Mouse (Mus musculus): ENCODE measurements at regions not wholly inside any gene's neighbourhood (a gene's known extent, or its start where the extent isn't known, plus 50 kb on each side); places are given as distances from the start of the nearest gene placed in this dataset.

GRCm38 (mm10) chr8:8487706-8488105 is 173.3 kb downstream of the Efnb2 start:
- TF ChIP-seq POLR2A (IDR thresholded peaks at IDR 0.05; ENCODE audit: low read depth, low read length): no peak
- no peak for TF ChIP-seq CTCF (IDR thresholded peaks at IDR 0.05; ENCODE audit: borderline replicate concordance, insufficient read depth, low read length)
- H3K4me1 ChIP-seq (ENCODE audit: control insufficient read depth, insufficient read depth, low read length): peaks cover 8% of the 10 kb centered on the region
- H3K4me3 ChIP-seq (ENCODE audit: insufficient read depth, low read length): no peak overlapping the region
- peak overlapping the region; percentile 38; the same call in 1 of the 2 replicates for H3K27ac ChIP-seq (ENCODE audit: insufficient read depth, low read length)

DNA sequence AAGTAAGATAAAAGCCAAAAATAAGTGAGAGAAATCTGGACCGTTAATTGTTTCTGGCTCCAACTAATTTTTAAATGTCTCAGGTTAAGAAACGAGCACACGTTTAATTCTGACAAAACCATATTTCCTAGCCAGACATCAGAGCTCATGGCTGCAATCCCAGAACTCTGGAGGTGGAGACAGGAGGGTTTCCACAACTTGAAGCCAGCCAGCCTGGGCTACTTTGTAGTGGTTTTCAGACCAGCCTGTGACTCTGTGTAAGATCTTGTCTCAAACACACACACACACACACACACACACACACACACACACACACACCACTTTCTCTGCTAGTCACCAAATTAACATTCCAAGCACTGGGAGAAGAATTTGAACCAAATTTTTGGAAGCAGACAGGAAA is 174.2 kb downstream of the Efnb2 start:
- Histone ChIP-seq H3K27ac (ENCODE audit: insufficient read depth, low read length) (no peak overlapping the region), H3K4me3 (ENCODE audit: insufficient read depth, low read length) (no peak overlapping the region), H3K4me1 (ENCODE audit: control insufficient read depth, insufficient read depth, low read length) (peaks cover 8% of the 10 kb centered on the region)
- TF ChIP-seq CTCF (IDR thresholded peaks at IDR 0.05; ENCODE audit: borderline replicate concordance, insufficient read depth, low read length): no peak
- TF ChIP-seq POLR2A (IDR thresholded peaks at IDR 0.05; ENCODE audit: low read depth, low read length): no peak

DNA sequence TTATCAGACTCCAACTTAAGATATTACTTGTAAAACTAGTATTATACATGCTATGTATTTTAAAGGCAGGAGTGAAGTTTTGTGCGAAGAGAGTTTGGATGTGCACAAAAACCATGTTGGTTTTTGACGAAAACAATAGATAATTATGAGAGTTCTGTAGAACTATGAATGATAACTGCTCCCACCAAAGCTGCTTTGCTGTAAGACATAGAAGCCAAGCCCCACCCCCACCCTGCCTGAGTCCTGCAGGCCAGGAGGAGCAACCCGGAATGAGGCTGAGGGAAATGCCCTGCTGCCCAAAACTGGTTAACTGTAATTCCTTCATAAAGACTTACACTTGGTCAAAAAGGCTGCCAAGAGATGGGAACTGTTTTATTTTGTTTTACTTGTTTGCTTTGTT is 175.8 kb downstream of the Efnb2 start:
- TF ChIP-seq POLR2A (IDR thresholded peaks at IDR 0.05; ENCODE audit: low read depth, low read length): no peak
- TF ChIP-seq CTCF (IDR thresholded peaks at IDR 0.05; ENCODE audit: borderline replicate concordance, insufficient read depth, low read length): no peak
- no peak overlapping the region for H3K4me3 ChIP-seq (ENCODE audit: insufficient read depth, low read length)
- H3K4me1 ChIP-seq (ENCODE audit: control insufficient read depth, insufficient read depth, low read length): peaks cover 8% of the 10 kb centered on the region
- no peak overlapping the region for H3K27ac ChIP-seq (ENCODE audit: insufficient read depth, low read length)

DNA sequence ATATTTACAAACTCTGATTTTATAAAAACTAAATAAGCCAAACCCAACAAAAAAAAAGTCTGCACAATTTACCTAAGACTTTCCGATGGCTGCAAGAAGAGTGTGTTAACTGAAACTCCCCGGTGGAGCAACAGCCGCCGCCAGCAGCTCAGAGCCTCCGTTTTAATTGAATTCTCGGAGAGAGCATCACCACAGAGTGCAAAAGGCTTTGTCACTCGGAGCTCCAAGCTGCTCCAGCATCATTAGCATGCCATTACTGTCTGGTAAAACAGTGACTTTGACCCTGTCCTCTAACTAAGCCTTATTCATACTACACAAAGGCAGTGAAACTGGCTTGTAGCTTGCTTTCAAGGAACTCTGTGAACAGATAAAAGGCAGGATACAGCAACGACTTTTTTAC is 176.5 kb downstream of the Efnb2 start:
- Histone ChIP-seq H3K4me1 (ENCODE audit: control insufficient read depth, insufficient read depth, low read length) (peaks cover 8% of the 10 kb centered on the region), H3K4me3 (ENCODE audit: insufficient read depth, low read length) (no peak overlapping the region), H3K27ac (ENCODE audit: insufficient read depth, low read length) (no peak overlapping the region)
- TF ChIP-seq CTCF (IDR thresholded peaks at IDR 0.05; ENCODE audit: borderline replicate concordance, insufficient read depth, low read length) (no peak), POLR2A (IDR thresholded peaks at IDR 0.05; ENCODE audit: low read depth, low read length) (no peak)

DNA sequence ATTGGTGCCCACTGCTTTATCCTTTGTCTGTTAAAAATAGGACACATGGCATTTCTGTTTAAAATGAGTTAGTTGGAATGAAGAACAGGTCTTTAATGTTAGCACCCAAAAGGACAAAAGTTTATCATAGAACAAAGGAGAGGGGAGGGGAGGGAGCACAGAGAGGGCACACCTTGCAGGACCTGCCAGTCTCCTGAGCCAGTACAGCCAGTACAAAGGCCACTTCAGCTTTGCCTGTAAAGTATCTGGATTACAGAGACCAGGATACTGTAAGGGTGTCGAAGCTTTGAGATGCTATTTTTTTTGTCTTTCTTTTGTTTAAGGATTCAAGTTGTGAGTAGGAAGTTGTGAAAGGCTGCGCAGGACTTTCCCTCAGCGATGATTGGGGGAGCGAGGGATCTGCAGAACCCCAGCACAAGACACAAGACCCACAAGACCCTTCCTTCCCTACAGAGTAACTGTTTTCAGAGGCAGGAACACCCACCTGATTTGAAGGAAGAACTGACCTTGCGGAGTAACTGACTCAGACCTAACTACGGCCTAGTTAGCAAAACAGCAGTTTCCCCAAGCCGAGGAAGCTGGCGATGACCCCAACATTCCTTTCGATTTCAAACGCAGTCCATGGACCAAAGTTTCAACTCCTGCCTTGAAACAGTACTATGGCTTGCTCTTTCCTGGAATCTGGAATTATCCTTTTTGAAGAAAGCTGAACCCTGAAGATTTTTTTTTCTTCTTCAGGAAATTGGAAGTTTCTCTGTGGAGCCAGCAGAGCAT is 178.1 kb downstream of the Efnb2 start:
- H3K4me3 ChIP-seq (ENCODE audit: insufficient read depth, low read length): no peak overlapping the region
- no peak for TF ChIP-seq POLR2A (IDR thresholded peaks at IDR 0.05; ENCODE audit: low read depth, low read length)
- TF ChIP-seq CTCF (IDR thresholded peaks at IDR 0.05; ENCODE audit: borderline replicate concordance, insufficient read depth, low read length): no peak
- no peak overlapping the region for H3K27ac ChIP-seq (ENCODE audit: insufficient read depth, low read length)
- no peaks in the 10 kb centered on the region for H3K4me1 ChIP-seq (ENCODE audit: control insufficient read depth, insufficient read depth, low read length)

DNA sequence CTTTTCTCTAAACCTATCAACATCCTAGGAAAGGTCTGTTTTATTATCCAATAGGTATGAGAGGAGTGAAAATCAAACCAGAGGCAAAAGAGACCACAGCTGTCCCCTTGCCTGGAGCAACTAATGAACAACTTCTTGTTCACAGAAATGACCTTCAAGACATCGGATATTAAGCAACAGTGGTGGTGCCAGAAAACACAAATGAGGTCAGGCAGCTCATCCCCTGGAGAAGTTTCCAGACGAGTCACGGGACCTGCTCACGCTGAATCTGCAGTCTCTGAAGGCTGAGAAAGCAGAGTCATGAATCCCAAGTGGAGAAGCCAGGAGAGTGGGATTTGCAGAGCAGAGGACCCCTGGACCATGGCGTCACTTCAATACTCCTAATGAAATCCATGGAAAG is 183.6 kb downstream of the Efnb2 start:
- no peaks in the 10 kb centered on the region for H3K4me1 ChIP-seq (ENCODE audit: control insufficient read depth, insufficient read depth, low read length)
- TF ChIP-seq POLR2A (IDR thresholded peaks at IDR 0.05; ENCODE audit: low read depth, low read length) (no peak), CTCF (IDR thresholded peaks at IDR 0.05; ENCODE audit: borderline replicate concordance, insufficient read depth, low read length) (no peak)
- no peak overlapping the region for H3K4me3 ChIP-seq (ENCODE audit: insufficient read depth, low read length)
- H3K27ac ChIP-seq (ENCODE audit: insufficient read depth, low read length): no peak overlapping the region

GRCm38 (mm10) chr8:8468552-8468951 is 192.5 kb downstream of the Efnb2 start:
- no peak for TF ChIP-seq POLR2A (IDR thresholded peaks at IDR 0.05; ENCODE audit: low read depth, low read length)
- TF ChIP-seq CTCF (IDR thresholded peaks at IDR 0.05; ENCODE audit: borderline replicate concordance, insufficient read depth, low read length): no peak
- Histone ChIP-seq H3K4me1 (ENCODE audit: control insufficient read depth, insufficient read depth, low read length) (no peaks in the 10 kb centered on the region), H3K27ac (ENCODE audit: insufficient read depth, low read length) (no peak overlapping the region), H3K4me3 (ENCODE audit: insufficient read depth, low read length) (no peak overlapping the region)

DNA sequence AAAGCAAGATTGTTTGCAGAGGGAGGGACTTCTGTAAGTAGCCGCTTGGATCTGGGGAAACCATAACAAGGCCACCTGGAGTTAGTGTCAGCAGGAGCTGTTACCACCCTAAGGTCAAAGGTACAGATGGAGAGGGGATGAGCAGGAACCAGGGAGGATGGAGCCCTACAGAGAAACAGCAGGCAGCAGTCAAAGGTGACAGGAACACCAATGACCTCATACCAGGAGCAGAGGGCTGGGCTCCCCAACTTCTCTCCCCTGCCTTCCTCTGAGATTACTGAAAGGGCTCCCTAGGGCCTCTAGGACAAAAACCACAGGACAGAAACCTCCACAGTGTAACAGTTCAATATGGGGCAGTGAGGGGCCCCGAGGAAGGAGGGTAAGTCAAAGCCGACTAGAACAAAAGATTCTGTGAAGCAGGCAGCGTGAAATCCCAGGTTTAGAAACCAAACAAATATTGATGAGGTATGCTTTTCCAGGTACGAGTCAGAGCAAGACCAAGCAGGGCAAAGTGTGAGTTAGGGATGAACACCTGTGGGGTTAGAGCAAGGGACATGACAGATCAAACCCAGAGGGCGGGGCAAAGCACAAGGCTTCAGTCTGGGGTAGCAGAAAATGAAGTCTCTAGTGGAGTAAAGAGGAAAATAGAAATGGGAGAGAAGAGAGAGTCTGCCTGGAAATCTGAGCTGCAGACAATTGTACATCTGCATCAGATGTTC is 194.4 kb downstream of the Efnb2 start:
- Histone ChIP-seq H3K4me1 (ENCODE audit: control insufficient read depth, insufficient read depth, low read length) (no peaks in the 10 kb centered on the region), H3K27ac (ENCODE audit: insufficient read depth, low read length) (no peak overlapping the region), H3K4me3 (ENCODE audit: insufficient read depth, low read length) (no peak overlapping the region)
- no peak for TF ChIP-seq POLR2A (IDR thresholded peaks at IDR 0.05; ENCODE audit: low read depth, low read length)
- no peak for TF ChIP-seq CTCF (IDR thresholded peaks at IDR 0.05; ENCODE audit: borderline replicate concordance, insufficient read depth, low read length)

DNA sequence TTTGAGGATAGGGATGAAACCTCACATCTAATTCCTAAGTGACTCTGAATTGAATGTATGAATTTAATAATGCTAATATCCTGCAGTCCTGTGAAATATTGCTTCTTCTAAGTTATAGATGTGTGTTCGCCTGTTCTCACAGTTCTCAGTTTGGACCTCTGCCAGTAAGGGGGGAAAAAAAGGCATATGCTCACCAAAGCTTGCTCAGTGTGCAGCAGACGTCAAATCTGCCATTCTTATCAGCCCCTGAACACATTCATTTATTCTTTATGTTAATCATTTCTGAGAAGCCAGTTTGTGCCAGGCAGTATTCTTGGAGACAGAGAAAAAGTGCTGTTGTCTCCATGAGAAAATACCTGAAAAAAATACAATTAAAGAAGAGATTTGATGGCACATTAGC is 198.6 kb downstream of the Efnb2 start:
- TF ChIP-seq CTCF (IDR thresholded peaks at IDR 0.05; ENCODE audit: borderline replicate concordance, insufficient read depth, low read length): no peak
- no peak for TF ChIP-seq POLR2A (IDR thresholded peaks at IDR 0.05; ENCODE audit: low read depth, low read length)
- no peak overlapping the region for H3K4me3 ChIP-seq (ENCODE audit: insufficient read depth, low read length)
- no peaks in the 10 kb centered on the region for H3K4me1 ChIP-seq (ENCODE audit: control insufficient read depth, insufficient read depth, low read length)
- H3K27ac ChIP-seq (ENCODE audit: insufficient read depth, low read length): no peak overlapping the region

- TF ChIP-seq POLR2A (IDR thresholded peaks at IDR 0.05; ENCODE audit: low read depth, low read length) (no peak), CTCF (IDR thresholded peaks at IDR 0.05; ENCODE audit: borderline replicate concordance, insufficient read depth, low read length) (no peak)
- H3K4me3 ChIP-seq (ENCODE audit: insufficient read depth, low read length): no peak overlapping the region
- H3K27ac ChIP-seq (ENCODE audit: insufficient read depth, low read length): no peak overlapping the region
- H3K4me1 ChIP-seq (ENCODE audit: control insufficient read depth, insufficient read depth, low read length): peaks cover 15% of the 10 kb centered on the region
Measured at GRCm38 (mm10) chr8:8457536-8457935, 203.5 kb downstream of the Efnb2 start.

All from embryonic fibroblast, embryonic 13.5 days (primary cell).